Mouse (Mus musculus): Measurements from ENCODE around the gene Grin2c.

- TF ChIP-seq POLR2A (IDR thresholded peaks at IDR 0.05; ENCODE audit: borderline replicate concordance, extremely low read depth, insufficient read depth, insufficient read length, poor library complexity, severe bottlenecking) (no peak), CTCF (IDR thresholded peaks at IDR 0.05; ENCODE audit: borderline replicate concordance, extremely low read depth, insufficient read depth, insufficient read length) (no peak)
Measured at GRCm38 (mm10) chr11:115219685-115220084, 47.4 kb downstream of the Grin2c start.
